Mouse (Mus musculus) heart, adult 8-10 months (tissue): ENCODE measurements at regions not wholly inside any gene's neighbourhood (a gene's known extent, or its start where the extent isn't known, plus 50 kb on each side); places are given as distances from the start of the nearest gene placed in this dataset.
"Not testable (repeated sequence)": the region's sequence is repeated elsewhere in the genome, so short reads cannot be mapped to it uniquely, and the experiment has no call there.

Source experiments
- DNase-seq: peaks from one replicate; pipeline ENCODE4 v3.0.0; 2022; ENCODE audit warnings: low spot score

DNA sequence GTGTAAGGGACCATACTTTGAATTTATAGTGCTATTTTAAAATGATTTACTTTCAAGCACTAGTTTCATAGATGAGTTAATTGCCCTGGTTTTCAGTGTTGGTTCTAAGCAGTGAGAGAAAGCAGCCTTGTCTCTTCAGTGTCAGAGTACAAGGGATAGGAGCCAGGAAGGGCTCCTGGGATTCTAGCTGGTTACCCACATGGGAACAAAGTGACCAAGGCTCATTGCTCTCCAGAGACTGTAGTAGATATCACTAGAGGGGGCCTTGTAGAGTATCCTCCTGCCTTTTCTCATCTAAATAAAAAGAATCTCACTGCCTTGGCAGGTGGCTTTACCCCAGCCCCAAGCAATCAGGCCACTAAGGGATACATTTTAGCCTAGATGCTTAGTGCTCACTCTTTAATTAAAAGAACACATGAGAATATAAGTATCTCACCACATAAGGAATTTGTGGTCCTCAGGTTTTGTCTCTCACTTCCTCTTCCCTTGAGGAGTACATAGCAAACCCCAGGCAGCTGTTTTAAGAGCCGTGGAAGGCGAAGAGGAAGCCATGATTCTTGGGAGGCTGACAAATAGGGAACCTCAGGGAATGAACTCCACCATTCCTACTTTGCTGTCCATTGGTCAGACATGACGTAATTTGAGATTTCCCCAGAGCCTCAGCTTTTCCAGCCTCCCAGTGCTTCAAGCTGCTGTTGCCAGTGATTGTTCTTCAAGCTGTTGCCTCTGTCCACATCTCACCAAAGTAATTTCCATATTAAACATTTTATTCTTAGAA is 449.2 kb upstream of the Ube2e3 start:
- DNase-seq, result peak; percentile 65

GRCm38 (mm10) chr2:78416574-78417109 is 451.3 kb upstream of the Ube2e3 start:
- DNase-seq, result no peak

DNA sequence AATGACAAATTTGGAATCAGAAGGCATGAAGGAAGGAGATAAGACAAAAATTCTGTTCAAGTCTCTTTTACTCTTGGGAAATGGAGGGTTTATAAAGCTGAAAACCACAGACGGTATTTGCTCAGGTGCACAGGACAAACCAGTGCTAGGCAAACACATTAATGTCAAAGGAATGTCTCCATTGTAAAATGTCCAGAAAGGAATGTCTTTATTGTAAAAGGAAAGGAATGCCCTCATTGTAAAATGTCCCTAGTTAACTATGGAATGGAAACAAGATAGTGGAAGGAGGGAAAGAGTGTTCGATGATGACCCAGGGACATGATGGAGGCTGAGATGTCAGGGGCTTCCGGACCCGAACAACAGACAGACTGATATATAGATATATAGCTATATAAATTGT is 454.9 kb upstream of the Ube2e3 start:
- no peak for DNase-seq

GRCm38 (mm10) chr2:78403890-78404289 is 457.7 kb upstream of the Cwc22 start:
- no peak for DNase-seq

DNA sequence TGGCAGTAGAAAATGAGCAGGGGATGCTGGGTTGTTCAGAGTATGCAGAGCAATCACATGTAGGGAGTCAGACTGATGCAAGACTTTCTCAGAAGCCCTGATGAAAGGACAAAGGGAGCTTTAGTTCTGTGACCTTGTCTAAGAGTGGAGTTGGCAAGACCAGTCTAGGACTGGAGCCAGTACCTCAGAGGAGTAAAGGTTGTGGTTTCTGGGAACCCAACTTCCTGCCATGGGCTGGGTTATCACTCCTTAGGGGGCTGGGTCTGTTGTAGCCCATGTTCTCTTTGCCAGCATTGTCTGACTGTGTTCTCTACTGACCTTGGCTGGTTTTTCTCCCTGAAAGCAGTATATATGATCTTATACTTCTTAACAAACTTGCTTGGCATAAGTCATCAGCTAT is 453.1 kb upstream of the Cwc22 start:
- DNase-seq, result no peak

DNA sequence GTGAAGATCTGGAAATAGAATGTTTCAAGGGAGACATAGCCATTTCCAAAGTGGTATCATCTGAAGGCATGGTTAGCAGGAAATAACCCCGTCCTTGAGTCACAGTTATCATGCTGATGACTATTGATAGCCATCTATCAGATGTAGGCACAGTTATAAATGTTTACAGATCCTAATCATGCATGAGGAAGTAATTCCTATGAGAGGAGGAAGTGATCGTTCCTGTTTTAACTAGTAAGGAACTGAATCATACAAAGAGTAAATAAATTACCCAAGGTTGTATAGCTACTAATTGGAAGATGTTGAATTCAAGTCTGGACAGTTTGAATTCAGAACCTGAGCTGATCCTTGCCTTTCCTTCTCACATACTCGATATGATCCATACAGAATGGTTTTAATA is 450.7 kb upstream of the Cwc22 start:
- DNase-seq, result no peak

- DNase-seq, result no peak
Observed at GRCm38 (mm10) chr2:78393090-78393489, 446.9 kb upstream of the Cwc22 start.

DNA sequence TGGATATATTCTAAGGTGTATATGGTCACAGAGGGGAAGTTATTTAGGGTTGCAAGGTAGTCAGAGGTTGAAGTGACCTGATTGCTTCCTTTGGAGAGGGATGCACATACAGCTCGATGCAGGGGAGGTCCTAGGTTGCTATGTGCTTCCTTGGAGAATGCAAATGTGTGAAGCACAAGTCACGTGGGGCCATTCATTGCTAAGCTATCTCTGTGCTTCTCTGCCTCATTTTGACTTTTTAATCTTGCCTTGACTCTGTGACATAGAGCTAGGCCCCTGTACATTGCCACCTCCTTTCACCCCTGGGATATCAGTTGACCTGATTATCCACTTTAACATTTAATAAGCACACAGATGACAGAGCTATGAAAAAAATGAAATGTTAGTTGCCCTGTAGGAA is 446.2 kb upstream of the Cwc22 start:
- DNase-seq, result no peak

- no peak for DNase-seq
Observed at GRCm38 (mm10) chr2:78388001-78388400, 441.8 kb upstream of the Cwc22 start.

GRCm38 (mm10) chr2:78381234-78381633 is 435.1 kb upstream of the Cwc22 start:
- no peak for DNase-seq

- DNase-seq, result peak; percentile 55
Observed at GRCm38 (mm10) chr2:78331736-78332475, 385.7 kb upstream of the Cwc22 start.

- no peak for DNase-seq
Observed at GRCm38 (mm10) chr2:78326091-78326490, 379.9 kb upstream of the Cwc22 start.

DNA sequence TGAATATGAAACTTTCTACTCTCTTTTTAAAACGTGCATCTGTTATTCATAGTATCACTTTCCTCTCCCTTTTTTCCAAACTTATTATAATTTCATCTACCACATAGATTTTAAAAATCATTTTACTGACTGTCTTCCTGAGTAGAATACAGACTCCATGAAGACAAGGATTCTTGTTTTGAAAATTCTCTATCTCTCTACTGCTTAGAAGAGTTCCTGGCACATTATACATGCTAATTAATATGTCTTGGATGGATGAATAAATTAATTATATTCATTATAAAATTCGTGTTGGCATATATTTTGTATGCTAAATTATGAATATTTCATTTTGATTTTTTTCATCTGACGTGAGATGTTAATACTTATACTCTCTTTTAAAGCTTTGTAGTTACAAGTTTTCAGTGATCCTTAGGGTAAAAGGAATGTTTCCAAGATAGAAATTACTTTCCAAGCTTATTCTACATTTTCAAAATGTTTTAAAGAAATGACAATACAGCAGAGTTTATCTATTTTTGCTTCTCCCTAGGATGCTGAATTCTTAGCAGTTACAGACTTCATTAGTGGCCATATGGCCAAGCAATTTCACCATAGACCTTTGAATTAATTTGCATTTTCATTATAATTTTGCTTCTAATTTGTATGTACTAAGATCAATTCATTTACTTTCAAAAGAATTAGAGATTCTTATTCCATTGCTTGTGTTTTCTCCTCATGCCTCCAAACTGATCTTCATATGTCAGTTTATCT is 376.2 kb upstream of the Cwc22 start:
- no peak for DNase-seq

DNA sequence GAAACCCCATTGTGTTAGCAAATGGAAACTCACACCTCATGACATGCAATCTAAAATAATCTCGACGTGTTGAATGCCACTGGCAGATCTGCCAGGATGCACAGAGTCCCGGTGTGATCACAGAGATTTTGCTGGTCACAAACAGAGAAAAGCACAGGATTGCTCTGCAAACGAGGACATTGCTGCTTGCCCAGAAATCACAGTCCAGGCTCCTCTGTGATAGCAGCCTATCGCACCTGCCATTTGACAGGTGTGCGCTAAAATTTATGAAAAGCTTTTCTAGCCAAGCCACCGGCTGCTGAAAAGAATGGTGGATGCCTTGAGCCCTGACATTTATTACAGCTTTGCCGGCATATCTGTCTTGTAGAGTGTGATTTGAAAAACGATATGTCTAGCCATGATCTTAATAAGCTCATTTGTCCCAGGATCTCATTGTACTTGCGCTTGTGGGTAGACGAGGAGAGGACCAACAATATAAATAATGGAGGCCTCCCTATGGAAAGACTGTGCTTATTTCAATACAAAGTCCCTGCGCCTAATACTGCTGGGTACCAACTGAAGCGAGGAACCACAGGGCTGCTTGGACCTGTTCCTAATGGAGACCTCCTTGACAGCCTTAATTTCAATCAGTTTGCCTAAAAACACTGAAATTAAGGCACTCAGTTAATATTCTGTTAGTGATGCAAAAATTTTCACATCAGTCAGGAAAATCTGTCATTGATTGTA is 365.8 kb upstream of the Cwc22 start:
- no peak for DNase-seq

GRCm38 (mm10) chr2:78309361-78309760 is 363.2 kb upstream of the Cwc22 start:
- DNase-seq, result no peak

DNA sequence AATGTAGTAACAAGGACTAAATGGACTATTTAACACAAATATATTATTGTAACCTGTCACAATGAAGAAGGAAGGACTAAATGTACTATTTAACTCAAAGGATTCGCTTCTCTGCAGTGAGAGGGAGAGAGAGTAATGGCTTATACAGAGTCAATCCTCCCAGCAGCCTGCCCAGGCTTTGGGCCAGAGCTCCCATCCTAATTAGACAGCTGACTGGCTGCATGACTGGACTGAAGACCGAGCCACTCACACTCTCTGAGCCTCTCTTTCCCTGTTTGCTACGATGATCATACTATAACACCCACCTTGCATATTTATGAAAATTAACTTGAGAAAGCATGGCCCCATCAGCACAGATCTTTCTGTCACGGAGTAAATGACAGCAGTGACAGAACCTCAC is 360.7 kb upstream of the Cwc22 start:
- no peak for DNase-seq

DNA sequence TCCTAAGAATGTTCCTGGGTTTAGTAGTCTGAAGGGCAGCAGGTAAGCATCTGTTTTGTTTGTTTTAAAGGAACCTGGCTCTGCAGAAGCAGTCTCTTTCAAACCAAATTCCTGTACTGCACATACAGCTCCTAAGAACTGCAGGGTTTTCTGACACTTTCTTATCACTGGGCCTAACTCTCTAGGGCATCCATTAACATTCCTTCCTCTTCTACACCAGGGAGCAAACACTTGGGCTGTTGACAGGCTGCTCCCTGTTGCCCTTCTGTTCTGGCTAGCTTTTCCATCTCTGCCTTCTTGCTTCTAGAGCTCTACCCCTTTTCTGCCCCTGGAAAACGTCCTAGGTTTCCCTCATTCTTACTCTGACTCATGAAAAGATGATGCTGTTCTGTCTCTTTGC is 345.5 kb upstream of the Cwc22 start:
- DNase-seq, result no peak

DNA sequence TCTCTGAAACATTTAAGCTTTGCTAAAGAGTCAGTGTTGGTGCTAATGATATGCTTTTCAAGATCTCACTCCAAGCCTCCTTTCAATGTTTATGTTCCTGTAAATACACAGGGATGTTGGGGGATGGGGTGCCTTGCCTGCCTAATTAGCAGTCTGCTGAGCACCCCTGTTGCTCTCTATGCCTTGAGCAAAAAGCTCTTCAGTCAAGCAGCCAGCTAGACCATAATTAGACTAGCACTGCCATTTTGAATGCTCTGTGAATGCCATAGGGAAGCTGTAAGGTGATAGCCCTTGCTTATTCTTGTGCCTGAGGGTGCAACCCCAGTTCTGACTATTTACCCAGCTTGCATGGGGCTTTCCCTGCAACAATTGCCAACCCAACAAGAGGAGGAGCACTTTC is 338.6 kb upstream of the Cwc22 start:
- no peak for DNase-seq

- no peak for DNase-seq
Observed at GRCm38 (mm10) chr2:78283605-78284004, 337.4 kb upstream of the Cwc22 start.

DNA sequence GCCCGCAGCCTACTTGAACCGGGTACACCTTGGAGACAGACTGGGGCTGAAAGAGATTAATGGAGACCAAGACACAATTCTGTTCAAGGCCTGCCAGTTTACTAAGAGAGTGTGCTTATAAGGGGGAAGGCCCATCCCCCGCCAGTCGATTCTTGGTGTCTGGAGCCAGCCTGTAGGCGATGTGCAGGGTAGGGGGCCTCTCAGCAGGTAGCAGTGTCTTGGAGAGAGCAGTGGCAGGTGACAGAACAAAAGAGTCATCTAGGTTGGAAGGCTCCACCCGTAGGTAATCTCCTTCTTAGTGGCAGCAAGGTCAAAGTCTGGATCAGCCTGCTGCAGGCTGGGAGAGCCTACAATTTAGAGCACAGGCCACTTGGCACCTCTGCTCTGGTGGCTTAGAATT is 335.7 kb upstream of the Cwc22 start:
- DNase-seq, result not testable (repeated sequence)

DNA sequence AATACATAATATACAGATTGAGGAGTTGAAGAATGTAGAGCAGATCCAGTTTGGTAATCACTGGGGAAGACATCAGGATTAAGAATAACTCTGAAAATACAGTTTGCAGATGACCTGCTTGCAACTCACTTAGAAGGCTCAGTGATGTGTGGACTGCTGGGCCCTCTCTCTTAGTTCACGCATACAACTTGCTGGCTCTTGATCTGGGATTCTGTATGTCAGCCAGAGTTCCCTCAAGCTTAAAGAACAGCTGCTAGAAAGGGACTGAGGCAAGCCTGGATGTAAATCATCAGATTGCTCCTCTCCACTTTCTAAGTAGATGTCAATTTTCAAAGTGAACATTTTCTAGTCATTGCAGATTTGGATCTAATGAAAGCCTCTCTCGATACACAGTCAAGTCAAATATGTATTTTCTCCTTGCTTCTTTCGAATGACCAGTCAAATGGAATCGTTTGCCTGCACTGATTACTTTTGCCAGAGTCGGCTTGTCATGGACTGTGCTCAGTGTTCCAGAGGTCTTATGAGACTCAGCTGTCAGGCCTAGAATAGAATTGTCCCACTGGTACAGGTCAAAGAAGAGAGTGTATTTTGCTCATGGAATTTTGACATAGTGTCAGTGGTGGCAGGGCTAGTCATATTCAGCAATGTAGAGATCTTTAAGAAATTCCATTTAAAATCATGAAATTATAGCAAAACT is 334.2 kb upstream of the Cwc22 start:
- peak; percentile 55 for DNase-seq
